Mouse (Mus musculus): ENCODE data around the gene Dscaml1.

Gene Dscaml1

DNA sequence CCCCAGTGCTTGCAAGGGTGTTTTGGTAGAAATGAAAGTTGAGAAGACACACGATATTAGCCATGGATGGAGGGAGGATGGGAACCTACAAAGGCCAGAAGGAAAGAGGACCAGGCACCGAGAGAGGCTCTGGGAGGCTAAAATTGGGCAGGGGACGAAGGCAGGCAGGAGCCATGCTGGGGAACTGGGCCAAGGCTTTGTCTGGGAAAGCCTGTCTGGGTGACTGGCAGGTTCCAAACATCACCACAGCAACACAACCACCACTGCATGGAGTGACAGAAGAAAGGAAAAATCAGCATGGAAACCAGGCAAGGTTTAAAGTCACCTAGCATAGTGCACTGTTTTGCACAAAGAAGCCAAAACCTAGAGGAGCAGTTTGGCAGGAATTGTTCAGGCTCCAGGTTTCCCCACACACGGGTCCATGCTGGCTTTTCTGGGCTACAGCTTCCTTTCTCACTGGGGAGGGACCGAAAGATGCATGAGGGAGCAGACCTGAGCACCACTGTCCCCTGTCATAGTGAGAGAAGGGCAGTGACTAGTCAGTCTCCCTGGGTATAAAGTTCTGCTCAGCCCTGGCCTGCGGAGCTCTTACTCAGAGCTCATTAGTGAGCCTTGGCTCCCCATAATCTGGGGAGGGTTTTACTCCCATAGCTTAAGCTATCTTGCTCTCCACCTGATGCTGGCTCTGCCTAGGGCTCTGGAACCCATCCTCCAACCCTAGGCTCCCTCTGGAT is 211.9 kb downstream of the Dscaml1 start:
- DNase-seq, result no peak

DNA sequence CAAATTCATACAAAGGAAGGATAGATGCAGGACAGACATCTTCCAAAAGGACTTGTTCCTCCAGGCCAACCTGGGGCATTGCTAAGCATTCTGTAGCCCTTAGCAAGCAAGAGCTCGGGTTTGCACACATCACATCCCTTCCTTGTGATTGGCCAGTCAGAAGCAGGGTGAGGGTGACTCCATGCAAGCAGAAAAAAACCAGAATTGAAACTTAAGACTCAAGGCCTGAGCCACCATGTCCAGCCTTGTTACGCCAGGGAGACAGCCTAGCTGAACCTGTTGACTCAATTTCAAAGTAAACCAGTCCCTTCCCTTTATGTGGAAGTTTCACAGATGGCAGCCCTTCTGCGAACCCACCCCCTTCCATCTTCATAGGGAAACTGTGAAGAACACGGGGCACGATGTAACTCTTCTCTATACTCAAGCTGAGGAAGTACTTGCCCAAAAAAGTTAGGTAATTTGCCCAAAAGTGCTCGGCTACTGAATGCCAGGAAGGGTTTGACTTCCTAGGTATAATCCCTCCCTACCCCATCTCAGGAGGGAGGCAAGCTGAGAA is 218.5 kb downstream of the Dscaml1 start:
- no peak for DNase-seq

DNA sequence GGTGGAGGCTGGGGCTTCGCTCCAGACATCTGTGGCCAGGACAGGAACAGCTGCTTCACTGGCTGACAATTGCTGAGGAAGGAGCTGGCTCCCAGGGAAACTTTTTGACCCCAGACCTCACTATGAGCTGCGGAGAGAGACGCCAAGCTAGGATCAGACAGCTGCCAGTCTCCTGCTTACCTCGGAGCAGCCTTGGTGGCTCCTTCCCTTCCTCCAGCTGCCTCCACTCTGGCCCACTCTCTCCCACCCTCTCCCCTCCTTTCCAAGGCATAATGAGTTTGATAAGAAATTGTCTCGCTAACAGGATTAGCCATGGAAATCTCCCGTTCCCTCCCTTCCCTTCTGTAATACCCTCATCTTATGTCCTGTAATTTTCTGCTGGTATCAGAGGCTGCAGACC is 219.1 kb downstream of the Dscaml1 start:
- no peak for DNase-seq

DNA sequence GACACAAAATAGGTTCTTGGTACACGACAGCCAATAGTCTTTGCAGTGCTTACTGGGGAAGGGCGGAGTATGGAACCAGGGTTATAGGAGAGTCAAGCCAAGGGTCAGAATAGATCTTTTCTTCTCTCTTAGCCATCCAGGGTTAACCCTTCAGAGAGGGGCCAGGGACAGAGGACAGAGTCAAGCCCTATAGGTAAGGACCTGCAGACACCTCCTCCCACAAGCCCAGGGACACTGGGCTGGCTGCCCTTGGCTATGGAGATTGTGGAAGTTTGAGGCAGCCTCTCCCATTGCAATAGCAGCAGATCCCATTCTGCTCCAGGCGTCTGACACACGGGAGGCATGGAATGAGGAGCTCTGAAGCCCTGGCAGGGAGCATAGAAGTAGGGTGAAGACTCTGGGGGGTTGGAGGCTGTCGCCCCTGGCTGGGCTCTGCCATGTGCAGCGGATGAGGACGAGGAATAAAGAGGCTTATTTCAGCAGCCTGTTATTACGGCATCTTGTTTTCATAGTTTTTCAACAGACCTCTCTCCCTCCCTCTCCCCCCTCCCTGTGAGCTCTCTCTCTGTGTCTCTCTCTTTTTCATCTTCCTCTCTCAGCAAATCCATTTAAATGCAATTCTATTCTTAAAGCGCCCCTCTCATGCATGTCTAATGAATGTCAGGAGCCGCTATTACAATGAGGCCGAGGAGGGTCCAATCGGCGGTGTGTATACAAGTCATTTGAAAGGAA is 224.8 kb downstream of the Dscaml1 start:
- no peak for DNase-seq

DNA sequence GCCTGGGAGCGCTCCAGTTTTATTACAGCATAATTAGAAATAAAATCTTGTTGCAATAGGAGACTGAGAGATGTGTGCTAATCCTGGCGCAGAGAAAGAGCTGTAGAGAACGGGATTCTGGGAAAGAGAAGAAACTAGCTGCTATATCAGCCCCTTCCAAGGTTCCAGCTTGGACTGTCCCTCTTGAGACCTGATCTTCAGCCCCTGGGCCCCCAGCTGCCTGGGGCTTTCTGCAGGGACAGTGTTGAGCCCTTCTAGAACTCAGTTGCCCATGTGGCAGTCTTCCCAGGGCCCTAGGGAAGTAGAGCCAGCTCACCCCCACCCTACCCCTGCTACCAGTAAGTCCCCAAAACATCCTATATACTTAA is 225.4 kb downstream of the Dscaml1 start:
- no peak for DNase-seq

DNA sequence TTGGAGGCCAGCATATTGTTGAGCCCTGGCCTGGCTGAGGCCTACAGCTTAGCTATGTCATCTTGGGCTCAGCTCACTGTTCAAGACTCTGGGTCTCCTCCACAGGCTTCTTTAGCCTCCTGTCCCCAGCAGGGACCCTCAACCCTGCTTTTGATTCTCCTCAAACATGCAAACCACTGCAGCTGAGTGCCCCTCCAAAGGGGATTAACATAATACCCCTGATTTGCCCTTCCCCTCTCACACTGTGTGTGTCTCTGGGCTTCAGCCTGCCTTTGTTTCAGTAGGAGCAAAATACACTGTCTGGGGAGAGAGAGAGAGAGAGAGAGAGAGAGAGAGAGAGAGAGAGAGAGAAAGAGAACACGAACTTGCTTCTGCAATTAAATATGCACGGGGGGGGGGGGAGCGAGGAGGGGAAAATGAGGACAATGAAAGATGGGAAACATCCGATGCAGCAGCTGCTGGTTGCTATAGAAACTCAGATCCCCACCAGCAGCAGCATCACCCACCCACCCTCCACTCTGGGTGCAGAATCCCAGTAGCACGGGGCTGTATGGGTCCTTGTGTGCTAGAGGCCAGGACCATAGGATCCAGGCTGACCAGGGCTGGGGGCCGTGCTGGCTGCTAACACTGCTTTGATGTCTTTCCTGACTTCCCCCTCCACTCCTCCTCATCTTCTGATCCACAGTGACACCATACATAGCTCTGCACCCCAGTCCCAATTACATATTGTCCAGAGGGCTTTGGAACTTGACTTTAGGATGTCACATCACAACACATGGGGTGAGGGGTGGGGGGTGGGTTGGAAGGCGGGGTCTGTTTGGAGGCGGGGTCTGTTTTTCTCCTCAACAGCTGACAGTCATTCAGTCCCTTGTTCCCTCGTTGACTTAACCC is 231.0 kb downstream of the Dscaml1 start:
- DNase-seq, result no peak

DNA sequence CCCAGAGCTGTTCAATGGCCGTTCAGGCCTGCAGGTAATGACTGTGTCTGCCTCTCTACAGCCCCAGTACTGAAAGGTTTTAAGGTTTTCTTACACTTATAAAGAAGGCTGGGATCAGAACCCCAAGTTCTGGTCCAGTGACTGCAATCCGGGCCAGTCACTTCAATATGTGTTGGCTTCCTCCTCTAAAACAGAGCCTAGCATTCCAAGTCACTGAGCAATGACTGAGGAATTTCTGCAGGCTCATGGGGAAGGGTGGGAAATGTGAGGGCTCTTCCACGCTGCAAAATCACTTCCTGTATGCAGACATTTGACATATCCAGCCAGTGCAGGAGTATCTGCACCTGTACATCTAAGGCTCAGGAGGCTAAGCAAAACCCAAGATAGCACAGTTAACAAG is 233.8 kb downstream of the Dscaml1 start:
- no peak for DNase-seq

DNA sequence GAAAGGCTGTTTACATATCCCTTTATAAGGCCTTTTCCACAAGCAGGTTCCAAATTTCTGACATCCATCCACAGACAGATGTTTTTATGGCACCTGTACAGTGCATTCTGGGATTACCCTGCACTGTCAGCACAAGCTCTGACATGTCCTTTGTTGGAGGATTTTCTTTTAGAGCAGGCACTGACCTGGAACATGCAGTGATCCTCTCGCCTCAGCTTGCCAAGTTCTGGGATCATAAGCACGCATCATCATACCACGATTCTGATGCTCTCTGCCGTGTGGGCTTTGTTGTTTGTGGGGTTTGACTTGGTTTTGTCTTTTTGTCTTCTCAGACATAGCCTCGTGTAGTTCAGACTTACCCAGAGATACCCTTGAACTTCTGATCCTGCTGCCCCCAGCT is 236.0 kb downstream of the Dscaml1 start:
- DNase-seq, result no peak

DNA sequence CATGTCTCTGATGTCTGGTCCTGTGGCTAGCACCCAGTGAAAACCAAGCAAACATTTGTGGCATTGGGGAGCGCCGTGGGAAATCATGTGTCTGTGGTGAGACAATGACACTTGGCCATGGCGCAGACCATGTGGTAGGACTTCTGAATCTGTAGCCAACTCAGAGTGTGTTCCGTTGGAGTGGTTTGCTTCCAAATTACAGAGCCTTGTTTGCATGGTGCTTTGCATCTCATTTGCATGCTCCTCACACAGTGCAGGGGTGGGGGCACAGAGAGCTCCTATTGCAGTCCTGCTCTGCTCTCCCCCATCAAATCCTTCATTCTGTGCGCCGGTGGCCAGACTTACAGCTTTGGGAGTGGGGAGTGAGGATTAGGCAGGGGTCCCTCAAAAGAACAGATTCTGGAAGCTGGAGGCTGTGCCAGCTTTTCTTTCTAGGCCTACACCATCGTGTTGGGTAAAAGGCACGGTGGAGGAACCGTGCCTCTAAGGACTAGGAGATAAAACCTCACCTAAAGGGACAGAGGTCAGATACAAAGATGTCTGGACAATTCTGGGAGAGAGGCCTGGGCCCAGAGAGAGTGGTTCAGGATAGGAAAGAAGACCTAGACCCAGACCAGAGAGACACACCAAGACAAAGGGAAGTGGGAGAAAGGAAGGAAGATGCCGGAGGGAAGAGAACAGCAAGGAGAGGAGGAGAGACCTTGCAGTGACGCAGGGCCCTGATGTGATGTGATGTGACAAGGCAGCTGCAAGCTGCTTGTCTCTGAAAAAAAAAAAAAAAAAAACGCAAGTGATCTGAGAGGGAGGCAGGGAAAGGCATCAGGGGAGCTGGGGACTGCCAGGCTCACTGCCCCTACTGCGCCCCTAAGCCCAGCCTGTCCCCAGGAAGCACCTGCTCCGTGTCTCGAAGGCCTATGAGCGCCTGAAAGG is 237.2 kb downstream of the Dscaml1 start:
- DNase-seq, result no peak

DNA sequence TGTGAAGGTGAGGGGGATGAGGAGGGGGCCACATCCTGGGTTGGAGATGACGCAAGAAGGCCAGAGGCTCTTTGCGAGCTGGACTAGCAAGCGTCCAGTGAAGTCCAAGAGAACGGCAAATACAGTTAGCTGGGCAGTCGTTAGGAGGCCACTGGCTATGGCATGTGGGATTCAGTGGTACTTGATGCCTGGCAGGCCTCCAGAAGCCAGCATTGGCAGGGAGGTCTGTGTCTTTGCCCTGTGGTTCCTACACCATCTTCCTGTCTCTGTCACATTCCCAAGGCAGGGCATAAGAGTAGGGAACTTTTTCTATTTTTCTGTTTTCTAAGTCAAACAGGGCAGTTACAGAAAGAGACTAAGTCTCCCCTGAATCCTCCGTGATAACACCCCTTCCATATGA is 237.9 kb downstream of the Dscaml1 start:
- no peak for DNase-seq

DNA sequence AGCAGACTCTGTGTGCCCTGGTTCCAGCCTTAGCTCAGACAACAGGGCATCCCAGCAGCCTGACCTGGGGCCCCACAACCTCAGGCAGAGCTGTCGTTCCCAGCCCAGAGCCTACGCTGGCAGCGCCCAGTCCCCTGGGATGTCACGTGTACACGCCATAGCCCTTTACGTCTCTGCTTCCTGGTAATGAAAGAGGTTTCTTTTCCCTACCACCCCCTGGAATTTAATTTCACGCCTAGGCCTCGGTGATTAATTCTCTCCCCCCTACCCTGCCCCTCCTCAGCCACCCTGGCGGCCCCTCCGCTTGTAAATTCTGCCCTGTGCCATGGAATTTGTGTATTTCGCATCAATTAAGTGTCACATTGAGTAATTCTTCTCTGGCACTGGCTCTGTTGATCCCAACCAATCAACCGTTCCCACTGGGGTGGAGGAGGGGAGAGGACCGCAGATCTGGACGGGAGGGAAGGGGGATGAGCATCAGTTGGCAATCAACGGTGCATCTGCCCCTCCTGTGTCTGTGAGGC is 238.5 kb downstream of the Dscaml1 start:
- DNase-seq, result no peak

DNA sequence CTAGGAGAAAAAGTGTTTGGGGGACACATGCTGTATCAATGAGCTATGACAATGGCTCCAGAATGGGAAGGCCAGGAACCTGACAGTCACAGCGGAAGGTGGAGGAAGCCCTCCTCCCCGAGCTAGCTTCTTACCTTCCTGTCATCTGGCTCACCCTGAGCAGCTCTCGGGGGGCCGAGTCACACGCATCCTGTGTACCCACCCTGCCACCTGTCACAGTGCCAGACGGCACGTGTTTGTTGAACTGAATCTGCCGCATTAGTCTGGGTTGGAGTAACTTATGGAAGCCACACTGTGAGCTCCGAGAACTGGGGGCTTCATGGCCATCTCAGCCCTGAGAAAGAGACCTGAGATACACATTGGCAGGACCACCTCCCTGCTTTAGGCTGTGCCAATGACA is 249.5 kb downstream of the Dscaml1 start:
- DNase-seq, result no peak

DNA sequence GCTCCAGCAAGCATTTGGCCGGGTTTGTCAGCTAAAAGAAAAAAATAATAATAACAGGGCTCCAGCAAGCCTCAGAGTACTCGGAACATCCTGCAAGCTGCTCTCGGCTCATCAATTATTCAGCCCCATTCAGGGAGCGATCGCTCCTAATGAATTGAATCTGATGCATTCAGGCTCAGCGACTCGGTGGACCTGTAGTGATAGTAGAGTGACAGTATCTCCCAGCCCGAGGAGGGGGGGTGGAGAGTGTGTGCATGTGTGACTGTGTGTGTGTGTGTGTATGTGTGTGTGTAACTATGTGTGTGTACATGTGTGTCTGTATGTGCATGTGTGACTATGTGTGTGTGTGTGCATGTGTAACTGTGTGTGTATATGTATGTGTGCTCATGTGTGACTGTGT is 250.2 kb downstream of the Dscaml1 start:
- DNase-seq, result no peak

DNA sequence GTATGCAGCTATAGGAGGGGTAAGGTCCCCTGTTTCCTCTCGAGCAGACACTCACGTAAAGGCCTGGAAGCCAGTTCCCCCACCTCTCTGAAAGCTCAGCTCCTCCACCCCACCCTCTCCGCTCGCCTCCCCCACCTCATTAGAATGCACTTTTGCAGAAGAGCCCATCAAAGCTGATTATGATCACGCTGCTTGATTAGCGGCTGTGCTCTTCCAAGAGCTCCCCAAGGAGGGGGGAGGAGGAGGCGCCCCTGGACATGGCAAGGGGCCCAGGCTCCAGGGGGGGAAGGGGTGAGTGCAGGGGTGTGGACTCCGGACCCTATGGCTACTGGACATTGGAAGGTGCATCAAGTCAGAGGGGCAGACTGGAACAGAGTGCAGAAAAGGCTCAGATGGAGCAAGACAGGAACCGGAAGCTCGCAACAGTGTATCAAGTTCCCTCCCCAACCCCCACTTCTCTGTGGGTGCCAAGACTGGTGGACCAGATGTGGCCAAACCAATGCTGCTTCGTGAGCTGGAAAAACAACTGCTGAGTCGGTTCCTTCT is 250.9 kb downstream of the Dscaml1 start:
- no peak for DNase-seq

DNA sequence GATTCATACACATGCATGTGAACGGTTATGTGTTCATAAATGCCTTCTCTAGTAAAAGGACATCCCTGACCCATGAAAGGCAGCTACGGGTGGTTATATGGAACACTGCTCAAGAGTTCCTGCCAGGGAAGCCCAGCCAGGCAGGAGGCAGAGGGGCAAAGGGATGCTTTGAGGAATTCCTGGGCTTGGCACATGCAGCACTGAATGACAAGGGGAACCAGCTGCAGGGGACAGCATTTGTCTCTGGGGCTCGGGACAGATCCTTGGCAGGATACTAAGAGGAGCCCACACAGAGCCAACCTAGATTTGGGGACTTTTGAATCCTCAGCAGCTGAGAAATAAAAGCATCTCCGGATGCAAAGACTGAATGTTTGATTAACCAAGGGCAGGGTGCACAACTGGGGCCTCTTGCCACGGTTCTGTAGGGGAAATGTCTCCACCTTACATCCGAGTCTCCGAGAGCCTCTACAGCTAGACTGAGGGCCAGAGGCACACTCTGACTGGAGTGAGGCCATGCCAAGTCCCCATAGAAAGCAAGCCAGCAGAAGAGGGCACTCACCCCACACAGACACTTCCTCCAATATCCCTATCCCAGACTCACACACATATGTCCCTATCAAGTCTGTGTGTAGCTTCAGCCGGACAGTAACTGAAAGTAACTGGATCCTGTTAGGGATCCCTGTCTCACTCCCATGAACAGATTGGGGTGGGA is 251.7 kb downstream of the Dscaml1 start:
- no peak for DNase-seq

DNA sequence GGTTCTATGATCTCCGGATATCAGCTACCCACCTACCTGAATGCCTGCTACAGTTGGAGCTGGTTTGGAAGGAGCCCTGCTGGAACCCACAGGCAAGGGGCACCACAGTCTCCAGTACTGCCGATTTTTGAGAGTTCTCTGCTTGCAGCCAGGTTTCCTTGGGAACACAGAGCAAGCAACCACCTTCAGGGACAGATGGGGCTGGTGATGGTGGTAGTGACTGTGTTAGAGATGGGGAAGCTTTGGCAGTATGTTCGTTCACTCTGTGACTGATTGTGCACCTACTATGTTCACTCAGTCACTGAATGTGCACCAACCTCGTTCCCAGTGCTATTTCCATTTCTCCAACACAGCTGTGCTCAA is 252.2 kb downstream of the Dscaml1 start:
- DNase-seq, result no peak

DNA sequence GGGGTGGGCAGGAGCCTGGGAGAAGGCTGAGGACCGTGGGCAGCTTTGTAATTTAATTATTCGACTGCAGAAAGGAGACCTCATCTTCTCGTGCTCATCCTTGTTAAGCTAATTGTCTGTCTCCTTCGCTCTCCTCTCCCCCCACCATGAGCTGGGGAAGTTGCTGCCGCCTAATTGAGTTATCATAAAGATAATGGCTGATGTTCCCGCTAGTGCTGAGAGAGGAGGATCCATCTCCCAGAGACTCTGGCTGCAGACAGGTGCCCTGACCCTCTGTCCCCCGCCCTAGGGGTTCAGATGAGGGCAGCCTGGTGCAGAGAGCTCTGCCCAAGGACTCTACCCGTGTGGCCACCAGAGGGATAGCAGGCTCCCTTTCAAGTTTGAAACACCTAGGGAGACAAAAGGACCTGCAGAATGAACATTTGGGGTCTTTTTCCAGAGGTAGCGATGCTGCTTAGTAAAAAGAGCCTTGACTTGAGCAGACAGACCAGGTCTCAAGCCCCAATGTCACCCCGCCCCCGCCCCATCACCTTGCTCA is 256.1 kb downstream of the Dscaml1 start:
- no peak for DNase-seq

DNA sequence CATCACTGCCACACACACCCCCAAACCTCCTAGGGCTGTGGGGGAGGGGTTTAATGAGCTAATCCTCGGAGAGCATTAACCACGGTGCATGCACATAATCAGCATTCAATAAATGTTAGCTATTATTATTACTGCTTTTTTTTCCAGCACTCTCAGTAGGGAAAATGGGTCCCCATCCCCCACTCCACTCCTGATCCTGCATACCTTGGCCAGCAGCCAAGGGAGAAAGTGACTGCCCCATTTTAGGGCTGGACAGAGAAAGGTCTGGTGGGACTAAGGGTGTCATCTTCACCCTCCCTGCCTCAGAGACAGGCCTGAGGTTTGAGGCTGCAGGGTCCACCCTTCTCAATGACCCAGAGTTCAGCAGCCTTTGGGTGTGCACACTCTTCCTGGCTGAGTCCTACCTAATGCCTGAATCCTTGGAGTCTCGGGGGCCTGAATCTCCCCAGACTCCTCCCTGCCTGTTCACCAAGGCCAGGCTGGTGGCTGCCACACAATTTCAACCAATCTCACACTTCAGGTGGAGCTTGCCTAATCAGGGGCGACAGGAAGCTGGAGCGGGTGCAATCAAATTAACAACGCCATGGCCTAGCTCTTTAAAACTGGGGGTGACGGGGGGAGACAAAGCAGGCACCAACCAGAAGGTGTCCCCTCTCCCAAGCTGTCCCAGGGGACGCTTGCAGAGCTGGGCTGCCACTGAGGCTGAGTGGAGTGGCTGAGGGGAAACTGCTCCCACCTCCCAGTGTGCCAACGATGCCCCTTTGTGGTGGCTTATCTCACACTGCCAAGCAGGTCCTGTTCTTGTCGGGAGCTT is 267.2 kb downstream of the Dscaml1 start:
- no peak for DNase-seq

DNA sequence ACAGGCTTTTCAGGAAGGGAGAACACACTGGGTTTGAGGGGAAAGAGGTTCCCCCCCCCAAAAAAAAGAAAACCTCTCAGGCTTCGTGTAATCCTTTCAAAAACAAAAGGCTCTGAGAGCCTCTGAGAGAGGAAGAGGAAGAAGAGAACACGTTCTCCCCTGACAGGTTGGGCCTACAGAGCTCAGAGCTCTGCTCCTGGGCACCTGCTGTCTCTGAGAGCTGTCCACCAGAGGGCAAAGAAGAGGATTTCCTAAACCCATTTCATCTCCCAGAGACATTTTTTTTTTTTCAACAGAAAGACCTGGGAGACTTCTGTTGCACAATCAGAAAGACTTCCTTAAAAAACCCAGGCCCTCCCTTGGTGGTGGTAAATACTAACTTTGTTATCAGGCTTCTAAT is 267.8 kb downstream of the Dscaml1 start:
- no peak for DNase-seq

DNA sequence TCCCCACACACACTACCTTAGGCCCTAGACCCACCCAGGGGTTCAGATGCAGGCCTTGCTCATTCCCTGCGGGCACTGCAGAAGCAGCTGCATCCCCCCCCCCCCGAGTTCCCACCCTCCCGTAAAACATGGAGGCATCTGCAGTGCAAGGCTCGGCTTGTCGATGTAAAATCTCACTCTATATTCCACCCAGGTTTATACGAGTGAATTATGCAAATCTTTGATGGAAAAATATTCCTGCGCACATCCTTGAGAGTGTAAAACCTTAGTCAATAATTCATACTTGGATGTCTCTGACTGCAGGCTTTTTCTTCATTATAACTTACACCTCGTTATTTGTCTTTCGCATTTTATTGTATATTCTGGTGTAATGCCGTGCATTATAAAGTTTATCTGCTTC is 272.7 kb downstream of the Dscaml1 start:
- DNase-seq, result no peak
